Mouse (Mus musculus) heart, embryonic 16.5 days (tissue): Measurements from ENCODE around the gene Aqp3. TPM values are rescaled to one million over a fixed set of nuclear protein-coding genes. Genes with fewer than 3 reads are reported as not detected.

Experiments used
- ATAC-seq: fragments of 200-750 bp; cut with Nextera tagmentation; replicated peaks from 2 replicates; pipeline ENCODE4 v1.8.0; 2017; ENCODE audit warnings: moderate number of reproducible peaks; ENCODE audit not compliant: insufficient read depth, low FRiP score; ENCODE audit errors: extremely low read depth
- H3K27ac ChIP-seq: fragments of 300-500 bp; sonication (generic); 2 replicates; pipeline ENCODE4 v1.5.1; 2014; ENCODE audit warnings: mild to moderate bottlenecking, low read length, control low read depth, moderate library complexity
- H3K27me3 ChIP-seq: fragments of 300-500 bp; sonication (generic); 2 replicates; pipeline ENCODE4 v1.6.1; 2014; ENCODE audit warnings: low read length, mixed read lengths; ENCODE audit not compliant: control insufficient read depth, insufficient read depth
- H3K36me3 ChIP-seq: fragments of 300-500 bp; sonication (generic); 2 replicates; pipeline ENCODE4 v1.6.1; 2014; ENCODE audit not compliant: control insufficient read depth, insufficient read depth
- H3K4me1 ChIP-seq: fragments of 300-500 bp; sonication (generic); 2 replicates; pipeline ENCODE4 v1.6.1; 2014; ENCODE audit warnings: low read length, mixed read lengths; ENCODE audit not compliant: control insufficient read depth, insufficient read depth
- H3K4me2 ChIP-seq: fragments of 300-500 bp; sonication (generic); 2 replicates; pipeline ENCODE4 v1.6.1; 2014; ENCODE audit warnings: low read depth, mild to moderate bottlenecking, control low read depth, low read length
- H3K4me3 ChIP-seq: fragments of 300-500 bp; sonication (generic); 2 replicates; pipeline ENCODE4 v1.5.1; 2014; ENCODE audit warnings: mild to moderate bottlenecking, control low read depth, low read length
- H3K9ac ChIP-seq: fragments of 300-500 bp; sonication (generic); 2 replicates; pipeline ENCODE4 v1.6.1; 2014; ENCODE audit warnings: low read length, control low read depth
- H3K9me3 ChIP-seq: fragments of 300-500 bp; sonication (generic); replicated peaks from 2 replicates; pipeline ENCODE4 v1.6.1; 2016; ENCODE audit warnings: low read length; ENCODE audit not compliant: control insufficient read depth
- WGBS: fragments of 180-500 bp; shearing (Covaris S2); extraction: QIAGEN DNeasy Blood & Tissue Kit; methylation state at CpG from one replicate; pipeline ENCODE4 v1.1.7; 2014; 5-methylcytosine and 5-hydroxymethylcytosine counted together
- polyA plus RNA-seq: library from polyadenylated mRNA; unstranded; fragments of >200 nt; fragmentation: Nextera tagmentation; extraction: Ambion mirVana; gene quantifications from 2 replicates; pipeline ENCODE4 v1.2.1, GENCODE M21; 2015

Aqp3 gene
- polyA plus RNA-seq, 1 experiment from 2014 or later: 1.7 TPM

- ATAC-seq: no peak
- H3K27me3 ChIP-seq: no peaks in the 10 kb centered on the region
- WGBS: 76% methylated on average over 3 of the region's 3 CpGs
- no peaks in the 10 kb centered on the region for H3K9me3 ChIP-seq
- H3K4me3 ChIP-seq: no peak overlapping the region
- H3K36me3 ChIP-seq: no peaks in the 10 kb centered on the region
- H3K9ac ChIP-seq: no peak overlapping the region
- H3K4me2 ChIP-seq: no peak overlapping the region
- peaks cover 13% of the 10 kb centered on the region; the same call in 1 of the 2 replicates for H3K4me1 ChIP-seq
- H3K27ac ChIP-seq: no peak overlapping the region
Observed at GRCm38 (mm10) chr4:41045288-41045687, 52.7 kb downstream of the Aqp3 start.

GRCm38 (mm10) chr4:41043961-41044360 is 54.0 kb downstream of the Aqp3 start:
- 75% methylated on average over 5 of the region's 5 CpGs for WGBS
- H3K4me3 ChIP-seq: no peak overlapping the region
- ATAC-seq: no peak

DNA sequence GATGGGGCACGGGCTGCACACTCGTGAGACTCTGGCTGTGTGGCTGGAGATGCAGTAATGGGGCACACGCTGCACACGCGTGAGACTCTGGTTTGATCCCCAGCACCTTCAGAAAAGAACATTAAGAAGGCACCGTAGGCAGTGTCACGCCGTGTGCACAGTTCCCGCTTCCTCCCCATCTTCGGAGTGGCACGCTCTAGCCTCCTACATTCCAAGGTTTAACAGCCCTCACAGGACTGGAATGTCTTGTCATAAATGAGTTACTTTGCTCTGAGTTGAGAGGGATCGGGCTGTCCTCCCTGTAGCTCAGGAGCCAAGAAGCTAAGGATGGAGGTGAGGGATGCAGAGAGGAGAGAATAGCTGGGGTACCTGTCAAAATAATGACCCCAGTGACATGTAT is 55.1 kb downstream of the Aqp3 start:
- no peak overlapping the region for H3K4me3 ChIP-seq
- no peaks in the 10 kb centered on the region for H3K9me3 ChIP-seq
- H3K9ac ChIP-seq: no peak overlapping the region
- WGBS: 75% methylated on average over 12 of the region's 12 CpGs
- H3K4me1 ChIP-seq: peaks cover 4% of the 10 kb centered on the region; the same call in 1 of the 2 replicates
- no peak for ATAC-seq
- H3K4me2 ChIP-seq: no peak overlapping the region
- no peaks in the 10 kb centered on the region for H3K27me3 ChIP-seq
- no peak overlapping the region for H3K27ac ChIP-seq
- no peaks in the 10 kb centered on the region for H3K36me3 ChIP-seq

More at GRCm38 (mm10) chr4:41043961-41044360, 54.0 kb downstream of the Aqp3 start:
- peaks cover 13% of the 10 kb centered on the region; the same call in 1 of the 2 replicates for H3K4me1 ChIP-seq
- H3K9ac ChIP-seq: no peak overlapping the region
- H3K27me3 ChIP-seq: no peaks in the 10 kb centered on the region
- no peak overlapping the region for H3K4me2 ChIP-seq
- no peaks in the 10 kb centered on the region for H3K36me3 ChIP-seq
- no peak overlapping the region for H3K27ac ChIP-seq
- H3K9me3 ChIP-seq: no peaks in the 10 kb centered on the region

Other genes starting within 250 kb of the Aqp3 start
- 54.5 and 61.5 TPM in 2 replicates for gene B4galt1, start 244.2 kb downstream of the Aqp3 start, polyA plus RNA-seq
- 5.4 and 6.4 TPM in 2 replicates for gene Spink4, start 178.1 kb downstream of the Aqp3 start, polyA plus RNA-seq
- 189 and 218 TPM in 2 replicates for gene Bag1, start 149.9 kb downstream of the Aqp3 start, polyA plus RNA-seq
- 75.8 and 75.9 TPM in 2 replicates for gene Chmp5, start 149.8 kb downstream of the Aqp3 start, polyA plus RNA-seq
- gene Nfx1, start 127.3 kb downstream of the Aqp3 start, polyA plus RNA-seq: 55.6 and 57.6 TPM in 2 replicates
- gene Aqp7, start 50.0 kb downstream of the Aqp3 start, polyA plus RNA-seq: 1.1 TPM in 2 replicates
- 15.2 and 15.6 TPM in 2 replicates for gene Nol6, start 26.3 kb upstream of the Aqp3 start, polyA plus RNA-seq
- gene Ube2r2, start 37.6 kb upstream of the Aqp3 start, polyA plus RNA-seq: 68.0 and 69.7 TPM in 2 replicates
- gene Ubap2, start 177.0 kb upstream of the Aqp3 start, polyA plus RNA-seq: 50.8 and 59.2 TPM in 2 replicates
- gene Dcaf12, start 216.7 kb upstream of the Aqp3 start, polyA plus RNA-seq: 54.2 and 55.0 TPM in 2 replicates